Mouse (Mus musculus) cerebellum, postnatal 25 days (tissue): ENCODE data around the gene Slc24a3.

Source experiments
- DNase-seq, 2 experiments: peaks; one replicate each; pipeline ENCODE4 v3.0.0; 2021; ENCODE audit warnings: mixed read lengths in 2 of 2

Gene Slc24a3

DNA sequence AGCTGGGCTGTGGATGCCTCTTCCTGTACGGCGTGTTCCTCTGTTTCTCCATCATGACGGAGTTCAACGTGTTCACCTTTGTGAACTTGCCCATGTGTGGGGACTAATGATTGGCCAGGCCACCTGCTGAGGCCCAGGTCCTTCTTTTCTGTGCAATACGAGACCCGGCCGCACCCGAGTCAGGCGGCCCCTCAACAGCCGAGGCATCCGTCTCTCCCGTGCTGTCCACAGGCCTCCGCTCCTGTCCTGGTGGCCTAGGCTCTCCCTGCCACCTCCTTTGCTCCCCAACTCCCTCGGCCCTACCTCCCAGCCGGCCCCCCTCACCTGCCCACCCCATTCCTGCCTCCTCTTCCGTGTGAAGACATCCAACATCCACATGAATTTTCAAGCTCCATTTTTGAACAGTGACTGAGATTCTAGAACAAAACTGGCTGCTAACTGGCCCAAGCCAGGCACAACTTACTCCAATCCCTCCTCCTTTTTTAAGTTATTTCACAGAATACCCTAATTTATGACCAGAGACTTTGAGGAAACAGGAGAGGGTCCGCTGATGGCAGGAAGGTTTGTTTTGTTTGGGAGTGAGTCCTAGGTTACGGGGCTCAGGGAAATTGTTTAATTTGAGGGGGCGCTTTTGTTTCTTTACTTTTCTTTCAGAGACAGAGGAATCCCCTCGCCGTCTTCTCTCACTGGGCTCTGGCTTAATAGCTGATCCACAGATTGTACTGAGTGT lies 472.9 kb downstream of the Slc24a3 start:
- no peak for DNase-seq

DNA sequence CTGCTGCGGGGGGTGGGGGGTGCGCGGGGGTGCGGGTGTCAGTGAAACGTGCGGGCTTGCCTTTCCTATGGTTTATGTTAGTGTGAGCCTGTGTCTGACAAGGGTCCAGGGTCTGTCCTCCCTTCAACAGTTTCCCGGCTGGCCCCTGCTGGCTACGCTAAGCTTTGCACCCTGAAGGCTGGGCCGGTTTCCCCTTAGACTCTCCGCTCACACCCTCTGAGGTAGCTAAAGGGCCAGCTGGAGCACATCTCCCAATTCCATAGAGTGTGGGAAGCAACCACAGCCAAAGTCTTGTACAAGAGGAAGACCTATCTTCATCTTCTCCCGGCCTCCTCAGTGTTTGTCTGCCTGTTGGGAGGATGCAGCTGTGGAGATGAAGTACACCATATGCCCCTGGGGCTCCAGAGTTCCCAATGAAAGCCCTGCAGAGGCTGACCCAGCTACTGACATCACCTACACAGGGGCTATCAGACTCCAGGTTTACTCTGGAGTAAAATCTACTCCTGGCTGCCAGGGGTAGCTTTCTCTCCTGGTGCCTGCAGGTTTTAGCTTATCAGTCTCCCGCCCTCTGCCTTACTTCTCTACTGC lies 487.9 kb downstream of the Slc24a3 start:
- DNase-seq = no peak

- no peak for DNase-seq
Observed at GRCm38 (mm10) chr2:145656121-145656520, 488.6 kb downstream of the Slc24a3 start.

- no peak for DNase-seq
Observed at GRCm38 (mm10) chr2:145656716-145657115, 489.2 kb downstream of the Slc24a3 start.

DNA sequence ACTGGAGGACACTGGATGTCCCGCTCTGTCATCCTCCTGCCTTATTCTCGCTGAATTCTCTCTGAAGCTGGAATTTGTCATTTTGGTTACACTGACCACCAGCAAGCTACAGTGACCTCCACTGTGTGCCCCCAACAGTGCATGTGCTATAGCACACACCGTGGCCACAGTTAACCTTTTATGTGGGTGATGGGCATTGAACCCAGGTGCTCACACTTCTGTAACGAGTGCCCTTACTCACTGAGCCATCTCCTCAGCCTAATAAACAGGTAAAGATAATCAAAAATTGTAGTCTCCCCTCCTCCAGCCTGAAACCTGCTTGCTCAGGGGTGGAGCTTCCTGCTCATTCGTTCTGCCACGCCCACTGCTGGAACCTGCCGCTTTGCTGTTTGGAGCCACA lies 493.7 kb downstream of the Slc24a3 start:
- DNase-seq = no peak

GRCm38 (mm10) chr2:145663899-145664298 lies 496.3 kb downstream of the Slc24a3 start:
- no peak for DNase-seq

GRCm38 (mm10) chr2:145664311-145664710 lies 496.8 kb downstream of the Slc24a3 start:
- DNase-seq = no peak

DNA sequence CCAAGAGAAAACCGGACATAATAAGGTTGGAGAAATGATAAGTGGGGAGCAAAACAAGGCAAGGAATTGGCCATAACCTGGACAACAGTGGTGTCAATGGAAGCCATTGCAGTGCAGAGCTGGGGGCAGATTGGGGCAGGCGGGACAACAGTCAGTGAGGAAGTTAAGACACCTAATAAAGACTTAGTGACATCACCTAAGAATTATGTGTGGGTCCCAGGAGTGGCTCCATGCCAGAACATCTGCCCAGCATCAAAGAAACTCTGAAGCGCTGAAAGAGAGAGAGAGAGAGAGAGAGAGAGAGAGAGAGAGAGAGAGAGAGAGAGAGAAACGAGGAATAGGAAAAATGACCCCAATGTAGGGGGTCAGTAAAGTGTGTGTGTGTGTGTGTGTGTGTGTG lies 500.6 kb downstream of the Slc24a3 start:
- no peak for DNase-seq

- no peak for DNase-seq
Observed at GRCm38 (mm10) chr2:145670131-145670530, 502.6 kb downstream of the Slc24a3 start.

GRCm38 (mm10) chr2:145674496-145675141 lies 507.1 kb downstream of the Slc24a3 start:
- DNase-seq = peak in 1 of 2 experiments; percentile 9

DNA sequence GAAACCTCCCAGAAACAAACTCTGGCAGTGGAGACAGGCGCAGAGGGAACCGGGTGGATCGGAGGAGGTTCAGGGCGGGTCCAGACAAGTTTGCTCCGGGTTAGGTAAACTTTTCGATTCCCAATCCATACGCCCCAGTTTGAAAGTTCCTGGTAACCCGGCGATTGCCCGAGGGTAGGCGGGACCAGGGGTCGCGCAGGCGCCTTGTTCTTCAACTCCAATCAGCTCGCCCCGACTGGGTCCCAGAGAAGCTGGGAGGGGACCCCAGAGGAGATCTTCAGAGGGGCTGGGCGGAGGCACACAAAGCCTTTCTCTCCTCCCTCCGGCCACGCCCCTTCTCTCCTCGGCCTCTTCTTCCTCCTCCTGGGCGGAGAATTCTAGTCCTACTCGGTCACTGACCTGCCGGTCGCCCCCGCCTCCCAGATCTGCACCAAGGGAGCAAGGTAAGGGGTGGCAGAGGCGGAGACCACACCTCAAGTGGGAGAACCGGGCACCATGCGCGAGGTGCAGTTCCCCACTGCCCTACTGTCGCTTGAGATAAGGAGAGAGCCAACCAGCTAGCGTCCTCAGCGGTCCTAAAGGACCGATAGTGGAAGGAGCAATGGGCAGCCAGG lies 507.7 kb downstream of the Slc24a3 start, which contains the start of gene Rin2:
Gene Rin2 (plus strand): TSS at position 74 of the 614 bp plus-strand sequence.
- peak; percentile 32 to 39 for DNase-seq

GRCm38 (mm10) chr2:145675756-145676543 lies 508.4 kb downstream of the Slc24a3 start:
- peak; percentile 40 to 68 for DNase-seq

GRCm38 (mm10) chr2:145676544-145676925 lies 509.0 kb downstream of the Slc24a3 start:
- no peak for DNase-seq

- no peak for DNase-seq
Observed at GRCm38 (mm10) chr2:145676936-145677335, 509.4 kb downstream of the Slc24a3 start.

DNA sequence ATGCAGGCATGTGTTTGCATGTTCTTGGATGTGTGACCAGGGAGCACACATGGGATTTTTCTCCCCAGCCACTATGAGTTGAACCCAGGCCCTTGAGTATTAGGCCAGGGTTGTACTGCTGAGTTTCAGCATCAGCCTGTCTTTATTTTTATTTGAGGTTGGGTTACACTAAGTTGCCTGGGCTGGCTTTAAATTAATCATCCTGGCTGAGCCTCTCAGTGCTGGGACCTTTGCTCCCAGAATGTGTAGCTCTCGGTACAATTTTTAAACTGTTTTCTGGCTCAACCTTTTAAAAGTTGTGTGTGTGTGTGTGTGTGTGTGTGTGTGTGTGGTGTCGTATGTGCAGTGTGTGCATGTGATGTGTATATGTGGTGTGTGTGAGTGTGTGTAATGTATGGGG lies 512.6 kb downstream of the Slc24a3 start:
- DNase-seq = no peak

GRCm38 (mm10) chr2:145680762-145681161 lies 513.2 kb downstream of the Slc24a3 start:
- DNase-seq = no peak

DNA sequence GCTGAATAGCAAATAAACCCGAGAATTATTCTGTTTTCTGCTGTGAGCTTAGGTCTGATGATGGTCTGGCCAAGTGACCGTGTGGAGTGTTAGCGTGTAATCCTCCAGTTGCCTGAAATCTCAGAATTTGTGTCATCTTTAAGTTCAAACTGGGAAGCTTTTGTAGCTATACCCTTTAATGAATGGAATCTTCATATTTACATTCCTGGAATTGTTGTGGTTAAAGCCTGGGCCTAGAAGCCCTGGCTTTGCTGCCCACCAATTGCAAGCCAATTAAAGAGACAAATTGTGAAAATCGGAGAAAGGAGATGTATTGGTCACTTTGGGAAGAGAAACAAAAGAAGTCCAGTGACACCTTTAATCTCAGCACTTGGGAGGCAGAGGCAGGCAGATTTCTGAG lies 514.1 kb downstream of the Slc24a3 start:
- no peak for DNase-seq

GRCm38 (mm10) chr2:145682924-145683323 lies 515.4 kb downstream of the Slc24a3 start:
- DNase-seq = no peak

DNA sequence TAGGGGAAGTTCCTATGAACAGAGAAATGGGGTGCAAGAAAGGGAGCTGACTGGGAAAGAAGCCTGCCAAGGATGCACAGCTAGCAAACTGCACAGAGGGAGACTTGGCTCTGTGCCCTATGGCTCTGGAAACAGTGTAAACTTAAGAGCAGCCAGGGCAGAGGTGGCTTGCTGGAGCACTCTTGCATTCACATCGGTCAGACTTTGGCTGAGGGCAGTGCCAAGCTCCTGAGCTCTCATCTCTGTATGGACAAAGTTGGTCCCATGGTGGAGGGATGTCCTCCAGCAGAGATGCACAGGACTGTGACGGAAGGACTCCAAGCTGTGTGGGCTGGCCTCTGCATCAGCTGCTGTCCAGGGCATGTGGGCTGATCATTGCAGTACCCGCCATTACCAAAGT lies 516.0 kb downstream of the Slc24a3 start:
- DNase-seq = peak in 1 of 2 experiments; percentile 22

DNA sequence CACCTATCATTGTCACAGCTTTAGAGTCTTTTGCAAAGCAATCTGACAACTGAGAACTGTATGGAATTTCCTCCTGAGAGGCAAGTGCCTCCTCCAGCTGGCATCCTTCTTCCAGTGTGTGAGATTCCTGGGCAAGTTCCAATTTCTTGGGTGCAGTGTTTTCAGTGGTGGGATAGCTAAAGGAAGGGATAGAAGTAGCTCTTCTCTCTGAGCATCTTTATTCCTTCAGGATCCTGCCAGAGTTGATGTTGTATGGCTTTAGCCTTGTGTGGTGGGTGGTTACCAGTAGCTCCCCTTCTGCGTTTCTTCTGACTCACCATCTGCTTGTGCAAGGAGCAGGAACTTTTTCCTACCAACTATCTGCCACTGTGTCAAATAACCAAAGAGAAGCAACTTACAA lies 516.6 kb downstream of the Slc24a3 start:
- no peak for DNase-seq

GRCm38 (mm10) chr2:145684891-145685290 lies 517.3 kb downstream of the Slc24a3 start:
- no peak for DNase-seq

DNA sequence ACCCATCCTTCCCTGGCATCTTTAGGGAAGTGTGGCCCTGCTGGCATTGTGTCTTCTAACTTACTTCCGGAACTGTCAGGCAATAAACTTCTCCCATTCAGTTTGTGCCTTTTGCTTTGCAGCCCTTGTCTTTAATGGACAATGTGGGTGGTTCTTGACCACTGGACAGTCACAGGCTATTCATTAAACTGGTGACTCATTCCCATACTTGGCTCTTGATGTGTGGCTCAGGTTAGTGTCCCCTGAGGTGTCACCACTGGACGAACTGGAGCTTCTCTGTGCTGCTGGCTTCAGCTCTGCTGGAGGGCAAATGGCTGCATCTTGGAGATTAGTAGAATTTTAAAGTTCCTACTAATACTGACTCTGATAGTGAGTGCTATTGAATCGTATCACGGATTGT lies 518.5 kb downstream of the Slc24a3 start:
- no peak for DNase-seq
